Comparison of ENCODE assay signal across 9 mouse cellular contexts in genomic region chr6:21986660-21987331, GRCm38 (mm10). TPM values are rescaled to one million over a fixed set of nuclear protein-coding genes. Genes with fewer than 3 reads are reported as not detected.
DNase-seq lines count a peak whose midpoint lies in the region; ATAC-seq lines count a peak whose summit lies in the region.
"Had no signal": no experiment of that assay in that cellular context is flagged by ENCODE, and none has a peak within 500 bp of the region (broad histone marks: within the 10 kb centered on the region; RNA-seq: fewer than 3 reads in every experiment).

No protein-coding gene starts in this region.

- H3K4me3 ChIP-seq in intestine, embryonic 14.5 days (ENCODE audit: low read depth, low read length) = peak overlapping the region; percentile 53
- H3K4me3 ChIP-seq in liver, embryonic 16.5 days (ENCODE audit: low read depth, low read length) = peak overlapping the region; percentile 47

- no peaks in the 10 kb centered on the region for H3K9me3 ChIP-seq in intestine, embryonic 14.5 days (ENCODE audit: control insufficient read depth, low read length)
- H3K9me3 ChIP-seq in liver, embryonic 16.5 days (replicated peaks; ENCODE audit: control insufficient read depth, low read length) = no peaks in the 10 kb centered on the region

- no peaks in the 10 kb centered on the region for H3K4me1 ChIP-seq in intestine, embryonic 14.5 days (replicated peaks; ENCODE audit: control insufficient read depth, insufficient read depth, low read length)
- no peaks in the 10 kb centered on the region for H3K4me1 ChIP-seq in liver, embryonic 16.5 days (ENCODE audit: control insufficient read depth, low read depth, low read length)

- H3K27me3 ChIP-seq in intestine, embryonic 14.5 days (replicated peaks; ENCODE audit: control insufficient read depth, insufficient read depth, low read length) = no peaks in the 10 kb centered on the region
- H3K27me3 ChIP-seq in liver, embryonic 16.5 days (ENCODE audit: control insufficient read depth, insufficient read depth, low read depth, low read length) = peaks cover 21% of the 10 kb centered on the region

- no peak; the same call in 1 of the 2 replicates for ATAC-seq in intestine, embryonic 14.5 days (replicated peaks; ENCODE audit: low FRiP score, low TSS enrichment, low read depth)
- no peak for ATAC-seq in liver, embryonic 16.5 days (ENCODE audit: low read depth)
- no peak for ATAC-seq in CD4-positive, CD25-positive, alpha-beta regulatory T cell, adult 4 months
- ATAC-seq: Patski had no signal

- peak; percentile 18 for DNase-seq in urinary bladder, postnatal 14 days (ENCODE audit: low spot score)
- no peak for DNase-seq in urinary bladder, postnatal 4 days (ENCODE audit: low spot score in 2 of 2)
- DNase-seq in gastrocnemius, postnatal 10 days = peak; percentile 57
- peak; percentile 72 for DNase-seq in intestine, embryonic 14.5 days (ENCODE audit: low spot score)
- DNase-seq in retina, embryonic 14.5 days (ENCODE audit: low spot score) = peak; percentile 14
- no peak for DNase-seq in left cerebral cortex, adult 18-20 months (ENCODE audit: low spot score in 2 of 2)

- WGBS in intestine, embryonic 14.5 days = 6% methylated on average over 24 of the region's 24 CpGs
- 7% methylated on average over 24 of the region's 24 CpGs for WGBS in liver, embryonic 16.5 days (ENCODE audit: insufficient replicate concordance)

- peak overlapping the region; percentile 59 for H3K9ac ChIP-seq in intestine, embryonic 14.5 days (ENCODE audit: low read length)
- peak overlapping the region; percentile 32 for H3K9ac ChIP-seq in liver, embryonic 16.5 days (ENCODE audit: low read depth, low read length)

- H3K4me2 ChIP-seq in intestine, embryonic 14.5 days (ENCODE audit: low read length) = peak overlapping the region; percentile 92
- H3K4me2 ChIP-seq in liver, embryonic 16.5 days (ENCODE audit: low read depth, low read length) = peak overlapping the region; percentile 60

- peak overlapping the region; percentile 69 for H3K27ac ChIP-seq in intestine, embryonic 14.5 days (ENCODE audit: low read depth)
- peak overlapping the region; percentile 21; the same call in 1 of the 2 replicates for H3K27ac ChIP-seq in liver, embryonic 16.5 days (ENCODE audit: low read length)

- H3K36me3 ChIP-seq in intestine, embryonic 14.5 days (ENCODE audit: control insufficient read depth, insufficient read depth, low read length) = no peaks in the 10 kb centered on the region
- no peaks in the 10 kb centered on the region for H3K36me3 ChIP-seq in liver, embryonic 16.5 days (ENCODE audit: control insufficient read depth, insufficient read depth)

RNA-seq across cellular contexts. Expression of gene Cped1, which starts 1.1 kb away (rescaled TPM):
- total RNA-seq in gastrocnemius, postnatal 10 days (2021) = 10 to 100 TPM; 15.9 to 27.6 TPM
- polyA plus RNA-seq in intestine, embryonic 14.5 days (2014; fragmentation: Nextera tagmentation; extraction: Ambion mirVana) = 35.5 and 38.5 TPM in 2 replicates
- 4.0 and 5.0 TPM in 2 replicates for polyA plus RNA-seq in liver, embryonic 16.5 days (2015; fragmentation: Nextera tagmentation; extraction: Ambion mirVana)
- under 1 TPM in 1 of 2 experiments, not detected in 1; 0.15 TPM for polyA plus RNA-seq in CD4-positive, CD25-positive, alpha-beta regulatory T cell, adult 4 months (2017; shearing (Covaris generic))
- total RNA-seq in left cerebral cortex, adult 18-20 months (2021) = 1 to 10 TPM; 3.7 to 5.9 TPM

RNA-seq across cellular contexts. Expression of gene Ing3, which starts 37.4 kb away (rescaled TPM):
- total RNA-seq in gastrocnemius, postnatal 10 days (2021) = 10 to 100 TPM; 10.5 to 11.9 TPM
- 41.3 and 49.9 TPM in 2 replicates for polyA plus RNA-seq in intestine, embryonic 14.5 days (2014; fragmentation: Nextera tagmentation; extraction: Ambion mirVana)
- 15.4 and 17.0 TPM in 2 replicates for polyA plus RNA-seq in liver, embryonic 16.5 days (2015; fragmentation: Nextera tagmentation; extraction: Ambion mirVana)
- 100 to 1,000 TPM in 1 of 2 experiments, 10 to 100 TPM in 1; 74.7 to 101 TPM for polyA plus RNA-seq in CD4-positive, CD25-positive, alpha-beta regulatory T cell, adult 4 months (2017; shearing (Covaris generic))
- 10 to 100 TPM; 23.8 to 28.9 TPM for total RNA-seq in left cerebral cortex, adult 18-20 months (2021)

Comparison
In these comparisons a context has a peak if more than half of its experiments do, and no peak if none do; other contexts are left out.
1. DNase-seq: peak in urinary bladder, postnatal 14 days (single experiment), gastrocnemius, postnatal 10 days (single experiment), intestine, embryonic 14.5 days (single experiment) and retina, embryonic 14.5 days (single experiment); none in urinary bladder, postnatal 4 days (0 of 2) and left cerebral cortex, adult 18-20 months (0 of 2).